Mouse (Mus musculus): ENCODE data around the gene Olfr91. TPM values are rescaled to one million over a fixed set of nuclear protein-coding genes. Genes with fewer than 3 reads are reported as not detected.

The Olfr91 gene
- polyA plus RNA-seq, 1 experiment from 2014 or later = not detected

DNA sequence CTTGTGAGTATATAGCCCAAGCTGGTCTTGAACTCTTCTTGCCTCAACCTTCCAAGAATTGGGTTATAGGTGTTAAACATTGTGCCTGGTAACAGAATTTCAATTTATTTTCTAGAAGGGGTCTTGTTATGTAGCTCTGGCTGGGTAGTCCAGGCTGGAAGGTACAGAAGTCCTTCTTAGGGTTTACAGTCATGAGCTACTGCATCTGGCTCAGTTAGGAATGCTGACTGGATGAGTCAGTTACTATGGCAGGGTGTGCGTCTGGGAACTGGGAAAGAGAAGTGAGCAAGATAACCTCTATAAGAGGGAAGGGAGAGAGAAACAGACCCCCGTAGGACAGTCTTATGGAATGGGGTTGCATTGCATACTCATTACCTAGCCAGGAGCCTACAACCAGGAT lies 22.3 kb downstream of the Olfr91 start:
- WGBS = 88% methylated on average over 2 of the region's 2 CpGs
- ATAC-seq (replicated peaks) = no peak
- peaks cover 26% of the 10 kb centered on the region for H3K36me3 ChIP-seq (replicated peaks)
- H3K27ac ChIP-seq = no peak overlapping the region
- H3K4me3 ChIP-seq = no peak overlapping the region
- no peak overlapping the region for H3K4me2 ChIP-seq
- no peaks in the 10 kb centered on the region for H3K9me3 ChIP-seq
- no peaks in the 10 kb centered on the region for H3K27me3 ChIP-seq (replicated peaks)
- peaks cover 19% of the 10 kb centered on the region for H3K4me1 ChIP-seq
- no peak overlapping the region for H3K9ac ChIP-seq

DNA sequence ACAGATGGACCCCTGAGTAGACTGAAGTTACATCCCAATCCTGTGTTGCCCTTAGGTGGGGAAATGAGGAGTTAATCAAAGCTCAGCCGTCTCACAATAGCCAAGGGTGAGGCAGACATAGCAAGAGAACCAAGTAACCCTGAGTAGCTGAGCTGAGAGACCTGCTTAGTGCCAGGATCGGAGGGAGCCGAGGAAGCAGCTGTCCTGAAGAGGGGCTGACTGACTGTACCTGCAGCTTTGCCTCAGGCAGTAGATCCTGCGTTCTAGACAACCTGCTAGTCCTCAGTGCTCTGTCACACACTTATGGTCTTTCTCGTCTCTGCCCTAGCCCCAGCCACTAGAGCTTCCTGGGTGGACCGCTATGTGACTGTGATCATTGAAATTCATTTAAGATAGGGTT lies 22.9 kb downstream of the Olfr91 start:
- Histone ChIP-seq H3K4me1 (peaks cover 18% of the 10 kb centered on the region), H3K27ac (no peak overlapping the region), H3K27me3 (replicated peaks) (no peaks in the 10 kb centered on the region), H3K9me3 (no peaks in the 10 kb centered on the region), H3K4me3 (no peak overlapping the region), H3K36me3 (replicated peaks) (peaks cover 31% of the 10 kb centered on the region), H3K4me2 (no peak overlapping the region), H3K9ac (no peak overlapping the region)
- no peak for ATAC-seq (replicated peaks)
- 86% methylated on average over 6 of the region's 6 CpGs for WGBS

DNA sequence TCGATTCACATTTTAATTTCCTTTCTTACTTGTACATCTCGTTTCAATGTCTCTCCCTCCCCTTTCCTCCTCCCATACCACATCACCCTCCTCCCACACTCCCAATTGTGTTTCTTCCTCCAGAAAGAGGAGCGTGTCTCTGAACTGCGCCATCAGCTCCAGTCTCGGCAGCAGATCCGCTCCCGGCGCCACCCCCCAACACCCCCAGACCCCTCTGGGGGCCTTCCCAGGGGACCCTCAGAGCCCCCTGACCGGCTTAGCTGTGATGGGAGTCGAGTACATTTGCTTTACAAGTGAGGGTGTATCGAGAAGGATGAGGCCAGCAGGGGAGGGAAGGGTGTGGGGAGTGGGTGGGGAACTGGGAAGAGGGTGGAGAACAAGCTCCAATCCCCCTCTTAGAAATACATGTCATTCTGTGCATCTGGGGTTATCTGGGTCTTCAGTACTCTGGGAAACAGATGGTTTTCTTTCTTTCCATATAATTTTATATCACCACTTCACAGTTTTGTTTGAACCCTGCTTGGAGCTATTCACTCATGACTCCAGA lies 25.3 kb downstream of the Olfr91 start:
- no peaks in the 10 kb centered on the region for H3K27me3 ChIP-seq (replicated peaks)
- no peak overlapping the region for H3K9ac ChIP-seq
- 28% methylated on average over 11 of the region's 11 CpGs for WGBS
- H3K4me2 ChIP-seq = no peak overlapping the region
- H3K27ac ChIP-seq = 0 out of 2 replicates have a peak overlapping the region, but pooled peaks have one; percentile 34
- H3K36me3 ChIP-seq (replicated peaks) = peaks cover 53% of the 10 kb centered on the region
- no peak for ATAC-seq (replicated peaks)
- no peak overlapping the region for H3K4me3 ChIP-seq
- H3K9me3 ChIP-seq = no peaks in the 10 kb centered on the region
- H3K4me1 ChIP-seq = no peaks in the 10 kb centered on the region

DNA sequence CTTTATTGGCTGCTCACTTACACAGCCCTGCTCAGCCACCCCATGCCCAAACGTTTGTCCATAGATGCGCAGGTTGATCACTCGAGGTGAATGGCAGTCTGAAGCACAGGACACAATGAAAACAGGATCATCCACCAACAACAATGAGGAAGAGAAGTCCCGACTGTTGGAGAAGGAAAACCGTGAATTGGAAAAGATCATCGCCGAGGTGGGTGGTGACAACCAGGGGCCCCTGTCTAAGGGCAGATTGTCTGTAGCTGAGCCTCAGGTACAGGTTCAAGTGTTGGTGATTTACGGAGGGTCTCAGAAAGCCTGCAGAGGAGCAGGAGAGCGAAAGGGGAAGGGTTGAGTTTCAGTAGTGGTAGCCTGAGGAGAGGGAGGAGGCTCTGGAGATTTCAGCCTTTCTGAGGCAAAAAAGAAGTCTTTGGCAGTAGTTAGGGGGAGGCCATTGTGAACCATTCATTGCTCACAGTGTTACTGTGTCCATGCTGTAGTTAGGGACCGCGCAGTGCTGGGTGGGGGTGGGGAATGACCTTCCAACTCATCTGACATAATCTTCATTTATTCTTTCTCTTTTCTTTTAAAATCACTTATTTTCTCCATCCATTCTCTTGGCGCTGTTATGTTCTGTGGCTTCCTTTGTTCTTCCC lies 25.9 kb downstream of the Olfr91 start:
- Histone ChIP-seq H3K36me3 (replicated peaks) (peaks cover 59% of the 10 kb centered on the region), H3K4me3 (no peak overlapping the region), H3K27me3 (replicated peaks) (no peaks in the 10 kb centered on the region), H3K4me2 (no peak overlapping the region), H3K4me1 (no peaks in the 10 kb centered on the region), H3K9me3 (no peaks in the 10 kb centered on the region), H3K9ac (no peak overlapping the region), H3K27ac (peak overlapping the region; percentile 49)
- WGBS = 51% methylated on average over 12 of the region's 12 CpGs
- no peak for ATAC-seq (replicated peaks)

DNA sequence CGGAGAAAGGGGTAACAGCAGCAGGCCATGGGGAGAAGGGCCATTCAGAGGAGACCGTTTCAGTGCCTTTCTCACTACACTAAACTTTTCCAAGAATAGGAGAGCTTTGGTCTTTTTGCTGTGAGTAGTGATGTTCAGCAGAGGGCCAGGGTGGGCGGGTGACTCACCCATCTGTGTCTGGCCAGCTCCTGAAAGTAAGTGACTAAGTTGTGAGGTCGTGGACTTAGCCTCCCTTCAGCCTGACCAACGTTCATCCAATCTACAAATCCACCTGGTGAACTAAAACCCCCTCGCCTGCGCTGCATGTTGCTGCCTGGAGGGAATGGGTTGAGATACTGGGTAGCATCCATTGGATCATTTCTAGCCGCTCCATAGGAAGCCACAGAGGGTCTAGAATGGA lies 28.0 kb downstream of the Olfr91 start:
- ATAC-seq (replicated peaks) = no peak
- no peaks in the 10 kb centered on the region for H3K4me1 ChIP-seq
- no peaks in the 10 kb centered on the region for H3K9me3 ChIP-seq
- no peak overlapping the region for H3K27ac ChIP-seq
- H3K9ac ChIP-seq = no peak overlapping the region
- no peak overlapping the region for H3K4me2 ChIP-seq
- H3K4me3 ChIP-seq = no peak overlapping the region
- peaks cover 64% of the 10 kb centered on the region for H3K36me3 ChIP-seq (replicated peaks)
- WGBS = 90% methylated on average over 8 of the region's 8 CpGs
- no peaks in the 10 kb centered on the region for H3K27me3 ChIP-seq (replicated peaks)

DNA sequence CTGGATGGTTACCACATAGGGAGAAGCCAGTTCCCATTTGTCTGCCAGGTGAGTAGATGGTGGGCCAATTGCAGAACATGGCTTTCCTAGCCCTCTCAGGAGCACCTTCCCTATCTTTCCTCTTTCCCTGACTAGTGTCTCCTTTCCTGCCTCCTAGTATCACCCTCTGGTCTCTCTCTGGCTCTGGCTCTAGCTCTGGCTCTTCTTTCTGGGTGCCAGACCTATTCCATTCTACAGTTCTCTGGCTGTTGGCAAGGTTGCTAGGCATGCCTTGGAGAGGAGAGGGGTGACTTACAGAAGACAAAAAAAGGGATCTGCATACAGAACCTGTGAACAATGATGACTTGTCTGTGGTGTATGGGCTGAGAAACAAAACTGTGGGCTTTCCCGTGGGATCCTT lies 30.2 kb downstream of the Olfr91 start:
- Histone ChIP-seq H3K27ac (no peak overlapping the region), H3K9me3 (no peaks in the 10 kb centered on the region), H3K4me3 (no peak overlapping the region), H3K4me1 (no peaks in the 10 kb centered on the region), H3K27me3 (replicated peaks) (no peaks in the 10 kb centered on the region), H3K9ac (no peak overlapping the region), H3K4me2 (no peak overlapping the region), H3K36me3 (replicated peaks) (peaks cover 73% of the 10 kb centered on the region)
- ATAC-seq (replicated peaks) = no peak
- WGBS = 76% methylated on average over 1 of the region's 1 CpGs

DNA sequence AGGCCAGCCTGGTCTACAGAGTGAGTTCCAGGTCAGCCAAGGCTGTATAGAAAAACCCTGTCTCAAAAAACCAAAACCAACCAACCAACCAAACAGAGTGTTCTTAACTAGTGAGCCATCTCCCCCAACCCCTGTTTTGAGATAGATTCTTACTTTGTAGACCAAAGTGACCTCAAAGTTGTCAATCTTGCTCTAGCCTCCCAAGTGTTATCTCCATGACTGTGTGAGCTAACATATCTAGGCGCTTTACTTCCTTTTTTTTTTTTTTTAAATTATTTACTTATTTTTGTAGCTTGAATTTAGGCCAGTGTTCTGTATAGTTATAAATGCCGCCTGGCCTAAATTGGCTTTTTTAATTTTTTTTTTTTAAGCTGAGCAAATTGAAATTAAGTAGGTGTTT lies 32.1 kb downstream of the Olfr91 start:
- Histone ChIP-seq H3K4me1 (no peaks in the 10 kb centered on the region), H3K4me2 (no peak overlapping the region), H3K36me3 (replicated peaks) (peaks cover 72% of the 10 kb centered on the region), H3K9me3 (no peaks in the 10 kb centered on the region), H3K4me3 (no peak overlapping the region), H3K27ac (no peak overlapping the region), H3K9ac (no peak overlapping the region), H3K27me3 (replicated peaks) (no peaks in the 10 kb centered on the region)
- ATAC-seq (replicated peaks) = no peak
- WGBS = 100% methylated on average over 2 of the region's 2 CpGs

DNA sequence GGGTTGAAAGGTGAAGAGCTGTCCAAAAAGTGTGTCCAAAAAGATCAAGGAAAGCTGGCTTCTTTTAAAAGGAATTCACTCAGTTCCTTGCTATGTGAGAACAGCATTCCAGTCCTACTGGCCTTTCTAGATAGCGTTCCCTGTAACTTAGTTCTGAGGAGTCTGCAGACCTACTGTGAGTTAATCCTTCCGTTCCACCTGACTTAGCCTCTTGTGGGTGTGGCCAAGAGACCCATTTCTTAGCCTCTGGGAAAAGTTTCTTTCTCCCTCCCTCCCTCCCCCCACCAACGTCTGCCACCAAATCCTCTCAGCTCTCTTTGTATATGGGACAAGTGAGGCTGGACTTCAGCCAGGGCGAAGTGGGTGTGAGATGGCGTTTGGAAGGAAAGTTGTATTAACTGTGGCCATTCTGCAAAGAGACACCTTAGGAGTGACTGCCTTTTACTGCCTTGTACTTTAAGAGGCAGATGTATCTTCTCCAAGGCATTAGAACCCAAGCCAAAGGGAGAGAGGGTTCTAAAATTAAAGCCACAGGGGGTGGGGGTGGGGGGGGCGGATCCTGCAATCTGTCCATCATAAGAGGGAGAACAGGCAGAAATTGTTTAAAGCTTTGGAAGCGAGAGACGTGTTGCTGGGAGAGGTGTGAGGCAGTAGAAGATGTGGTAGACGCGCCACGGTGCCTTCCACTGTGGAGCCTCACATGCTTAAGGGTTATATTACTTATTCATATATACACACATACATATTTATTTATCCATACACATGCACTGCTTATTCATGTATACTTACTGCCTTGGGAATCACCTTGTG lies 34.2 kb downstream of the Olfr91 start:
- H3K27ac ChIP-seq = no peak overlapping the region
- 0 out of 2 replicates have a peak, but pooled peaks have one; percentile 22 for ATAC-seq (replicated peaks)
- H3K9ac ChIP-seq = no peak overlapping the region
- H3K27me3 ChIP-seq (replicated peaks) = no peaks in the 10 kb centered on the region
- peaks cover 58% of the 10 kb centered on the region for H3K36me3 ChIP-seq (replicated peaks)
- H3K9me3 ChIP-seq = no peaks in the 10 kb centered on the region
- no peaks in the 10 kb centered on the region for H3K4me1 ChIP-seq
- WGBS = 48% methylated on average over 11 of the region's 11 CpGs
- H3K4me3 ChIP-seq = no peak overlapping the region
- no peak overlapping the region for H3K4me2 ChIP-seq

DNA sequence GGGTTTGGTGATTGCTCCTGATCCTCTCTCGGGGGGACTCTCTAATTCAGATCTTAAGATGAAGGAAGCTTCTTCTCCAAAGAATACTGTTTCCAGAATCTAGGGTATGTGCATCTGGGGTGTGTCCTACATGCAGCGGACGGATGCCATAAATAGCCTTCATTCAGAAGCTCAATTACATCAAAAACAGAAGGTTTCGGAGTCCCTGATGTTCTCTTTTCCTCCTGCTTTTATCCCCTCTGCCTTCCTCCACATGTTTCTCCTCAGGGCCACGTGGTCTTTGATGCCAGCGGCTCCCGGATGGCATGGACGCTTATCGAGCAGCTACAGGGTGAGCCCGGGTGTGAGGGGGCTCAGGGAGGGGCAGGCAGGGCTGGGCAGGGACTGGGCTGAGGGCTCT lies 35.0 kb downstream of the Olfr91 start:
- ATAC-seq (replicated peaks) = no peak
- Histone ChIP-seq H3K4me3 (no peak overlapping the region), H3K9me3 (no peaks in the 10 kb centered on the region), H3K27me3 (replicated peaks) (no peaks in the 10 kb centered on the region), H3K4me1 (no peaks in the 10 kb centered on the region), H3K36me3 (replicated peaks) (peaks cover 56% of the 10 kb centered on the region), H3K27ac (no peak overlapping the region), H3K9ac (no peak overlapping the region), H3K4me2 (no peak overlapping the region)
- WGBS = 67% methylated on average over 10 of the region's 10 CpGs

DNA sequence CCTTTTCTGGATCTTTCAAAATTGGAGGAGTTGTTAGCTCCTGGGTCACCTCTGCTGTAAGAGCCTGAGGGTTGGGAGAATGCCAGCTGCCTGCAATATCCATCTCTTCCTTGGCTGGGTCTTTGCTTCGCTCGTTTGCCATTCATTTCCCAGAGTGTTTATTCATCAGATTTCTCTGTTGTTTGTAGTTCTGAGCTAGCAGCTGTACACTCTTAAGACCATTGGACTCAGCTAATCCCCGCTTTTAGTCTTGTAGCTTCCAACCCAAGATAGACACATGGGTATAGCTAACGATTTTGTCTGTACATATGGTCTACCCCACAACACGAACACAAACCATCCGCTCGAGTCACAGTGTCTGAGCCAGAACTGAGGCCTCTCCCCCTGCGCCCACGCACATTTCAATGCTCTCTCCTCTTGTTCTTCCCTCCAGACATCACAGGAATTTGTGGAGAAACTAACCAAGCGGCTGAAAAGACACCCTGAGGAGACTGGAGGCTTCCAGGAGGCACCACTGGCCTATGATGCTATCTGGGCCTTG lies 35.9 kb downstream of the Olfr91 start:
- 0 out of 2 replicates have a peak overlapping the region, but pooled peaks have one; percentile 13 for H3K27ac ChIP-seq

DNA sequence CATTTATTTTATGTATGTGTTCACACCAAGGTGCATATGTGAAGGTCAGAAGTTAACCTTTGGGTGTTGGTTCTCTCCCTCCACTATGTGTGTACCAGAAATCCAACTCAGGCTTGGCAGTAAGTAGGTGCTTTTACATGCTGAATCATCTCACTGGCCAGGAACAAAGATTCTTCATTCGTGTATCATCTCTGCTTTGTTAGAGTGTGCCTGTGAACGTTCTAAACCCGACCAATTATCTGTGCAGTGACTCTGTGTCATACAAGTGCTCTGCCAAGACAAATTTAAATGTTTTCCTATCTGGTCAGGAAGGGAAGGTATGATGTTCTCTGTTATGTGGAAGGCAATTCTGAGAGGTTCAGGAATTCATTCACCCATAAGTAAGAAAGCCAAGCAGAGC lies 36.6 kb downstream of the Olfr91 start:
- no peak overlapping the region for H3K4me2 ChIP-seq
- WGBS = 67% methylated on average over 3 of the region's 3 CpGs
- H3K9ac ChIP-seq = no peak overlapping the region
- no peaks in the 10 kb centered on the region for H3K27me3 ChIP-seq (replicated peaks)
- no peak for ATAC-seq (replicated peaks)
- H3K9me3 ChIP-seq = no peaks in the 10 kb centered on the region
- peaks cover 49% of the 10 kb centered on the region for H3K36me3 ChIP-seq (replicated peaks)
- no peak overlapping the region for H3K27ac ChIP-seq
- no peak overlapping the region for H3K4me3 ChIP-seq
- H3K4me1 ChIP-seq = peaks cover 6% of the 10 kb centered on the region; the same call in 1 of the 2 replicates

More for the DNA sequence above, 35.9 kb downstream of the Olfr91 start:
- no peaks in the 10 kb centered on the region for H3K27me3 ChIP-seq (replicated peaks)
- no peak overlapping the region for H3K4me2 ChIP-seq
- WGBS = 73% methylated on average over 10 of the region's 10 CpGs
- H3K4me1 ChIP-seq = no peaks in the 10 kb centered on the region
- no peak for ATAC-seq (replicated peaks)
- no peaks in the 10 kb centered on the region for H3K9me3 ChIP-seq
- H3K36me3 ChIP-seq (replicated peaks) = peaks cover 49% of the 10 kb centered on the region
- H3K4me3 ChIP-seq = no peak overlapping the region
- no peak overlapping the region for H3K9ac ChIP-seq

DNA sequence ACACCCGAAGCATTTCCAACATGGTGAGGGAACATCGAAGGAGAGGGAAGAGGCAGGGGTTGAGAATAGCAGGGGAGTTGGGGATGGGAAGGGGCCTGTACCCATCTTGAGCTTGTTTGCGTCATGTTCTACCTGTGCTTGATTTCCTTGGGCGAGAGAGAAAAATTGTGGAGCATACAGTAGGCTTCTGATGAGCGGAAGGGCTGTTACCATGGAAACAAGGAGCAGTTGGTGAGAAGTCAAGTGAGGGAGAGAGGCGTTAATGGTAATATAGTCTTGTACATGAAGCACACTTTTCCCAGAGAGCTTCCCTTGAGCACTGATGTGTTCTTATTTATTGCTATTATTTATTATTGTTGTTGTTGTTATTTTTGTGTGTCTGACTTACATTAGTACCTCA lies 41.1 kb downstream of the Olfr91 start:
- ATAC-seq (replicated peaks) = 0 out of 2 replicates have a peak, but pooled peaks have one; percentile 53
- no peak overlapping the region for H3K27ac ChIP-seq
- H3K9me3 ChIP-seq = no peaks in the 10 kb centered on the region
- H3K27me3 ChIP-seq (replicated peaks) = no peaks in the 10 kb centered on the region
- no peak overlapping the region for H3K9ac ChIP-seq
- H3K36me3 ChIP-seq (replicated peaks) = peaks cover 42% of the 10 kb centered on the region
- peaks cover 20% of the 10 kb centered on the region for H3K4me1 ChIP-seq
- no peak overlapping the region for H3K4me2 ChIP-seq
- no peak overlapping the region for H3K4me3 ChIP-seq
- WGBS = 63% methylated on average over 6 of the region's 6 CpGs

Measured in midbrain, embryonic 15.5 days (tissue).